Mouse (Mus musculus): ENCODE data around the gene Dohh. TPM values are rescaled to one million over a fixed set of nuclear protein-coding genes. Genes with fewer than 3 reads are reported as not detected.

The Dohh gene
- total RNA-seq (2021) (10 to 100 TPM; 39.6 to 54.3 TPM), polyA plus RNA-seq (2012; rRNA removed) (125 and 132 TPM in 2 replicates)
- long read RNA-seq, transcript Dohh-201 (5 exons, 1,444 nt), result major isoform, 60 of 75 reads
- long read RNA-seq, partial matches to known transcripts, result 9 of 75 reads
- long read RNA-seq, other reads (novel, unspliced or antisense), result 6 of 75 reads

DNA sequence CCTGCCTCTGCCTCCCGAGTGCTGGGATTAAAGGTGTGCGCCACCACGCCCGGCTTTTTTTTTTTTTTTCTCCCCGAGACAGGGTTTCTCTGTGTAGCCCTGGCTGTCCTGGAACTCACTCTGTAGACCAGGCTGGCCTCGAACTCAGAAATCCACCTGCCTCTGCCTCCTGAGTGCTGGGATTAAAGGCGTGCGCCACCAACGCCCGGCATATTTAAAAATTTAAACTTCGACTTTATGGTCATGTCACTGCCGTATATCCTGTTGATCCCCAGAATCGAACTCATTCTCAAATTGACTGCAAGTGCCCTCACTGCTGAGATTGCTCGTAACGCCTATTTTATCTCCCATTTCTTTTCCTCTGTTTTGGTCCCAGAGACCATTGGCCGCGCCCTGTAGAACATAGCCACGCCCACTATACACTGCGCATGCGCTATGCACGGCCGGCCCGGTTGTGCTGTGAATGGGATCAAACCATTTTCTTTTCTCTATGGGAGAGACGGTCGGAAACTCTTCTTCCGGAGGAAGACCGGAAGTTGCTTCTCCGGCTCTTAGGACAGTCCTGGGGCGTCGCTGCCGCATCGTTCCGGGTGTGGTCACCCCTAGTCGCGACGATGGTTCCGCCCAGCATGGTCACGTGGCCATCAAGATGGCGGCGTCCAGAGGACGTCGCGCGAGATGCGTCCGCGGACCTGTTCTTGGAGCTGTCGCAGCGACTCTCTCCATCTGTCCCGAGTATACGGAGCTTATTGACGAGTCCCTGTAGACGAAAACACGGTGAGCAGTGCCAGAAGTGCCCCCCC lies at the start of gene Dohh, which contains the start of gene Gm48551:
Gene Dohh, plus strand, starts transcription at position 627 of the 803 bp plus-strand sequence.
Gene Gm48551, plus strand, starts transcription at position 665 of the 803 bp plus-strand sequence.
- peak; percentile 97 for DNase-seq

DNA sequence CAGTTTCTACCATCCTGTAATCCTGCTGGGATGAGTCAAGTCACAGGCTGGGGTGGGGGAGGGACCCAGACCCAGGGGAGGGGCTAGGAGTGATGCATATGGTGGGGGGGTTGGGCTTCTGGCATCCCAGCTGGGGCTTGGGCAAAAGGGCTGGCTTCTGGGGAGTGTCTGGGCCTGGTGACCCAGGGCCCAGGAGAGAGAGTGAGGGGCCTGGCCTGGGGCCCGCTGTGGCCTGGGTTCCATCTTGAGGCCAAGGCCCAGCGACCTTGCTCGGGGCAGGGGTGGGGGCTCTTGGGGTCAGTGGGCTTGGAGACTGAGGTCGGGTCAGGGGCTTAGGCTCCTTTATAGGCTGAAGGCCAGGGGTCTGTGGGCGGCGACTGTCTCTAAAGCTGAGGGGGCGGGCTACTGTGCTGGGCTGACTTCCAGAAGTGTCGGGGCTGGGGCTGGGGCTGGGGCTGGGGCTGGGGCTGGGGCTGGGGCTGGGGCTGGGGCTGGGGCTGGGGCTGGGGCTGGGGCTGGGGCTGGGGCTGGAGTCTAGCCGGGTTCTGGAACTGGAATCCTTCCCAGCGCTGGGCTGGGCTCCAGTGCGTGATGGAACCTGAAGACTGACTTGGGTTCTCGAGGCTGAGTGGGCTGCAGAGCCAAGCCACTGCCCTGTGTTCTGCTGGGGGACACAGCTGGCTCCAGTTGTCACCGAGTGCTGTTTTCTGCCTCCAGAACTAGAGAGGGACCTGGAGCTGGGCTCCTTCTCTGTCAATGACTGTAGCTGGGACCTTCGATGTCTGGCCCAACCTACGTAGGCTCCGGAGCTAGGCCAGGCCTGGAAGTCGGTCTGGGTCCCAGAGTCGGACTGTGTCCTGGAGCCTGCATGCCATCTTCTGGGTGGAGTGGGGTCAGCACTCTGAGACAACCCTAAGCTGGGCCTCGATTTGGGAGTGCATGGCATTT lies 48.6 kb upstream of the Dohh start:
- DNase-seq, result no peak

DNA sequence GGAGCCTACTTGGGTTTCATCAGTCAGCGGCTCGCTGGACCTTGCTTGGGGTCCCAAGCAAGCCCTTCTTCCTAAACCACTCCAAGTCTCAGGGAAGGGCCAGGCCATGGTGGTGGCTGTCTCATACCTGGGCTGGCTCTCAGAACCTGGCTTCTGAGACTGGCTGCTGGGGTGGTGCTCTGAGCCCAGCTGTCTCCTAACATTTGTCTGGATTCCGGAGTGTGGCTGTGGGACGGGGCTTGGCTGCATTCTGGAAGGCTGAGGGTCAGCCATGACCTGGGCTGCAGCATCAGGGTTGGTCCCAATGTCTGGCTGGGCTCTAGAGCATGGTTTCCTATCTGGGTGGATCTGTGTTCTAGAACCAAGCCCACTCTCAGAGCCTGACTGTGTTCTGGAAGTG lies 47.7 kb upstream of the Dohh start:
- no peak for DNase-seq

- no peak for DNase-seq
Measured at GRCm38 (mm10) chr10:81340551-81341332, 43.5 kb upstream of the Dohh start.

DNA sequence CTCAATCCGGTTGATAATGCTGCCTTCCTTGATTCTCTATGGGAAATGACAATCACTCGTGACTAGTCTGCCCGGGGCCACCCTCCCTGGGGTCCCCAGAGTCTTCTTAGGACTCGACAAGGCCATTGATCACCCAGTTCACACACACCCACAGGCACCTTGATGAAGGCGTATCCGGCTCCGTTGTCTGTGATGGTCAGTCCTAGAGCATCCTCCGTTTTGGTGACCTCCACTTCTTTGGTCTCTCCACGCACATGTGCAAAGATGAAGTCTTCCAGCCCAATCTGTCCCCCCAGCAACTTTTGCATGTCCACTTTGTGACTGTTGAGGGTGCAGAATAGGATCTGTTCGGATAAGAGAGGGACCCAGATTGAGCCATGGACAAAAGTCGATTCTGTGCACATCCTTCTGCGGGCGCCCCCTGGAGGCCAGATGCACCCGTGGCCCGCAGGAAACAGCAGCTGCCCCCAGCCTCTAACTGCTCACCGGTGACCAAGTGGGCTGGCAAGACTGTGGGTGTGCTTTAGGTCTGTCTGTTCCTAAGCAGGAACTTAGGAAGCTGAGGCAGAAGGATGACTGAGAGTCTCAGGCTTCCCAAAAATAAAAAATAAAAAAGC lies 42.8 kb upstream of the Dohh start:
- DNase-seq, result peak; percentile 78

DNA sequence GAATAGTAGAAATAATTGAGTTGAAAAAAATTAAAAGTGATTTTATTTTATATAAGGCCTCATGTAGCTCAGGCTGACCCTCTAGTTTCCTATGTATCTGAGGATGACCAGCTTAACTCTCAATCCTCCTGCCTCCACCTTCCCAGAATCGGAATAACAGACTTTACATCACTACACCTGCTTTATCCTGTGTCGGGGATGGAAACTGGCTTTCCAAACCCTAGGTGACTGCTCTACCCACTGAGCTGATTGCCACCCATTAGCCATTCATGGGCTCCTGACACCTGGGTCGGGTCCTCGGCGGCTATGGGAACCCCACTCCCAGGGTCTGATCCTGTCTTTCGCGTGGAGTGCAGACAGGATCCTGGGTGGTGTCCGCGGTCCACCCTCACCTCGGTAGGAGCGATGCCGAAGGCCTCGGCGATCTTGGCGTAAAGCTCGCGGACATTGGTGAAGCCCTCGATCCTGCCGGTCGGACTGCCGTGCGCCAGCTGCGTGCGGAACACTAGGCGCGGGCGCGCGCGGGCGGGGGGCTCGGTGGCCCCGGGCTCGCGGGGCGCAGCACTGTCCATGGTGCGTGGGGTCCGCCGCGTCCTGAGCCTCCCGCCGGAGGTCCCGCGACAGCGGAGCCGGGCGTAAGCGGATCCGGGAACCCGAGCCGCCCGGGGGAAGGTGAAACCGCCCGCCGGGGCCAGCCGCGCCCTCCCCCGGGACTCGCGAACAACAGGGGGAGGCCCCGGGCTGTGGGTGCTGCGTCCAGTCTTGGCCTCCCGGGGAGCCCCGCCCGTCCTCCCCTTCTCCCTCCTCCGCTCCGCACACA lies 41.3 kb upstream of the Dohh start, which contains the start of gene Gipc3:
Gene Gipc3, minus strand, starts transcription at position 581 of the 820 bp plus-strand sequence.
- DNase-seq, result peak; percentile 56

- peak; percentile 52 for DNase-seq
Measured at GRCm38 (mm10) chr10:81344421-81345161, 39.6 kb upstream of the Dohh start.

GRCm38 (mm10) chr10:81345162-81345534 lies 39.1 kb upstream of the Dohh start:
- no peak for DNase-seq

DNA sequence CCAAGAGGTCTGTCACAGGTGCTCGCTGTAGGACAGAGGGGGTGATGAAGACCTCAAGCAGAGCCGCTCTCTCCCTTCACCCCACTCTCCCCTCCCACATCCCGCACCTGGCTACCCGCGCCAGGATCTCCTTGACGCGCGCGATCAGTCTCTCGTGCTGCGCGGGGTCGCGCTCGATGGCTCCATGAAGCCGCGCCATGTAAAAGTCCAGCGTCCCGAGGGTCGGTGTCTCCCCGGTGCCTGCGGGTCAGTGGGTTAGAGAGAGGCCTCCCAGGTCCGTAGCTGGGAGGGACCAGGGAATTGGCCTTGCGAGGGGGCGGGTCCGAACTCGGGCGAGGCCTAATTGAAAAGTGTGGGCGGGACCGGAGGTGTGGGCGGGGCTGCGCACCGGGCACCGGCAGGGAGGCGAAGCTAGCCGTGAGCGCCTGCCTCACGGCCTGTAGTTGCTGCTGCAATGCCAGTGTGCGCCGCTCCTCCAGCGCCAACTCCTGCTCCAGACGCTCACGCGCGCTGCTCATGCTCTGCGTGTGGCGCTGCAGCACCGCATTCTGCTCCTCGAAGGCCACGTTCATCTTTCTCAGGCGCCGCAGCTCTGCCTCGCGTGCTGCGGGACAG lies 37.7 kb upstream of the Dohh start:
- peak; percentile 92 for DNase-seq

DNA sequence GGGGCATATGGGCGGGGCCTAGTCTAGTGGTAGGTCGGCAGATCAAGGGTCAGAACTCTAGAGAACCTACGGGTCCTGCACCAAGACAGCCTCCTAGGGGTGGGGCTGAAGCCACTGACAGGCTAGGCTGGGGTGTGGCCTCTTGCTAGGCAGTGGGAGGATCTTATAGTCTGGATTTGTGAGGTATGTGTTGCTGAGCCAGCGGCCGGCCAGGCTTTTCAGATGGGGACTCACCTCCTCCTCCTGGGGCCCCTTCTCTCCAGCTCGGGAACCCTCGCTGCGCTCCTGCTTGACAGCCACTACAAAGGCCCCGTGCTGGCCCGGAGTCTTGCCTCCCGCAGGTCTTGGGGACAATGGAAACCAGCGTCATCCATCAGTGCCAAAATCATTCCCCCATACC lies 35.1 kb upstream of the Dohh start:
- peak; percentile 62 for DNase-seq

DNA sequence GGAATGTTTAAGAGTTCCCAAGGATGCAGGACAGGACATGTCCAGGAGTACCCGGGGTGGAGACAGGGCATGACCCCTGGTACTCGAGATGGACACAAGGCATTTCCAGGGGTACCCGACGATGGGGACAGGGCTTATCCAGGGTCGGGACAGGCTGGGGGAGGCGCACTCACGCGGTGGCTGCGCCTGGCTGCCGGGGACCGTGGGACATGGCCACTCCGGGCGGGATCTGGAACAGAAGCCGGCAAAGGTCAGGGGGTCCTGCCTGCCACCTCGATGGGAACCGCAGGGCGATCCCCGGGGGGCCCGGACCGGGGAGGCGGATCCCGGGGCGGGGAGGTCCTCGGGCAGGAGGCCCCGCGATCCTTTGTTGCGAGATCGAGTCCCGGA lies 34.3 kb upstream of the Dohh start:
- DNase-seq, result no peak

- peak; percentile 100 for DNase-seq
Measured at GRCm38 (mm10) chr10:81350351-81351063, 33.7 kb upstream of the Dohh start, which contains the start of gene Hmg20b. Gene Hmg20b (minus strand): TSS chr10:81350480.

DNA sequence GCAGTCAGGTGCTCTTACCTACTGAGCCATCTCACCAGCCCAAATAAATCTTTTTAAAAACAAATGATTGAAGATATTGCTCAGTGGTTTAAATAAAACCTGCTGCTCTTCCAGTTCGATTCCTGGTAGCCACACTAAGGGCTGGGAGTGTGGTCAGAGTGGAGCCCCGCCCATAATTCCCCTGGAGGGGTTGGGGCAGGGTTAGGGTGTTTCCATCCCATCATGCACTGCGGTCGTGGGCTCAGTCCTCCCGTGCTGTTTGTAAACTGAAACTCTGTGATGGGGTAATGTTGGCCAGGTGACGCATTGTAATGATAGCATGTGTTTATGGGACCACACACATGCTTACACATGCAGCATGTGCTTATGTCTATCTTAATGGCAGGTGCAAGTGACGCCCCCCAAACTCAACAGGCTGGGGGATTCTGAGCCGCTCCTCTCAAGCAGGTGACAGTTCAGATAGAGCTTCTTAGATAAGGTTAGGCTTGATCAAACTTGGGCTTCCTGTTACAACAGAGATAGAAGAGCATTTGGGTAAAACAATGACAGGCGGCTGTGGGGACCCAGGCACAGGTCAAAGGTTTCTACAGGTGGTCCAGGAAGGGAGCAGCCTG lies 32.4 kb upstream of the Dohh start:
- no peak for DNase-seq

DNA sequence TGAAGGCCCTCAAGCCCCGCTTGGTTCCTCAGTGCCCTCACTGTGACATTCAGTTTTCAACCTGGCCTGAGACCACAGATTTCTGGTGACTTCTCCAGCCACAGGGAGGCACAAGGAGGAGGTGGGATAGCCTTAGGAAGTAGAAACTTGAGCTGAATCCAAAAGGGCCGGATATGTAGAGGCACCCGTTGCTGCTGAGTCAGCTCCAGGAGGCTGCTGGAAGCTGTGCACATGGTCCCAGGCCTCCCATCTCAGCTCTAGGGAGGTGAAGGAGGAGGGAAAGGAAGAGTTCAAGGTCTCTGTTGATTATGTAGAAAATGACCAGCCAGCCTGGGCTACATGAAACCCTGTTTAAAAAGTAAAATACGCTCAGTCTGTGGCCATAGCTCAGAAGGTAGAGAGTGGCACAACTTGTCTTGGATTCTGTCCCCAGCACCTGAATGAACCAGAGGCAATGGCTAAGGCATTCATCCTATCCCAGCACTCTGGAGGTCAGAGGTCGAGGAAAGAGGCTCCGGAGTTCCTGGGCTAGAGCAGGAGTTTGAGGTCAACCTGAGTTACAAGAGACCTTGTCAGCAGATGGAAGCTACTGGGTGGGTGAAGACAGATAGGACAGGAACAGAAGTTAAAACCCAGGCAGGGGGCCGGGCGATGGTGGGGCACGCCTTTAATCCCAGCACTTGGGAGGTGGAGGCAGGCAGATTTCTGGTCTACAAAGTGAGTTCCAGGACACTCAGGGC lies 29.3 kb upstream of the Dohh start:
- no peak for DNase-seq

GRCm38 (mm10) chr10:81355533-81355932 lies 28.7 kb upstream of the Dohh start:
- no peak for DNase-seq

- DNase-seq, result no peak
Measured at GRCm38 (mm10) chr10:81356352-81356990, 27.8 kb upstream of the Dohh start.

All from adrenal gland, adult 2 months (tissue).